Mouse (Mus musculus) liver, postnatal 0 days (tissue): Measurements from ENCODE around the gene Gls2.

Experiments
- CTCF ChIP-seq: sonication (generic); IDR thresholded peaks from 2 replicates; pipeline ENCODE4 v1.5.1; 2016; ENCODE audit warnings: antibody characterized with exemption, low read depth
- EP300 ChIP-seq: IDR thresholded peaks from 2 replicates; pipeline ENCODE4 v1.6.1; 2016; ENCODE audit warnings: antibody characterized with exemption, low read depth, mild to moderate bottlenecking

- TF ChIP-seq CTCF (no peak), EP300 (peak; percentile 57)
These were observed 59.5 kb downstream of the Gls2 start, which contains the start of gene Apon for GRCm38 (mm10) chr10:128253677-128254255.
